Mouse (Mus musculus): Measurements from ENCODE around the gene Tapbpl.

Gene Tapbpl

DNA sequence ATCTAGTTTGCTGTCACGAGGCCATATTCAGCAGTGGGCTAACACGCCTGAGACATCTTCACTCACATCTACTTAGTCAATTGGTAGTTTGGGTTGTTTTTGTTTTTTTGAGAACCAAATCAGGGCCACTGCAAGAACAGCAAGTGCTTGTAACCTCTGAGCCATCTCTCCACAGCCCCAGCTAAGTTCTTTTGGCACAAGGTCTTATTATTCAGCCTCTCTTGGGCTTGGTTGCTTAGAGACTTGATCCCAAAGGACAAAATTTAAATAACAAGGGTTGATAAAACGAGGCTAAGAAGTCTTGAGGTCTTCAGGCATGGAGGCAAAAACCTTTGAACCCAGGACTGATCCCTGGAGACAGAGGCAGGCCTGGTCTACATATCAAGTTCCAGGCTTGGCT lies 35.4 kb downstream of the Tapbpl start:
- no peak for DNase-seq

DNA sequence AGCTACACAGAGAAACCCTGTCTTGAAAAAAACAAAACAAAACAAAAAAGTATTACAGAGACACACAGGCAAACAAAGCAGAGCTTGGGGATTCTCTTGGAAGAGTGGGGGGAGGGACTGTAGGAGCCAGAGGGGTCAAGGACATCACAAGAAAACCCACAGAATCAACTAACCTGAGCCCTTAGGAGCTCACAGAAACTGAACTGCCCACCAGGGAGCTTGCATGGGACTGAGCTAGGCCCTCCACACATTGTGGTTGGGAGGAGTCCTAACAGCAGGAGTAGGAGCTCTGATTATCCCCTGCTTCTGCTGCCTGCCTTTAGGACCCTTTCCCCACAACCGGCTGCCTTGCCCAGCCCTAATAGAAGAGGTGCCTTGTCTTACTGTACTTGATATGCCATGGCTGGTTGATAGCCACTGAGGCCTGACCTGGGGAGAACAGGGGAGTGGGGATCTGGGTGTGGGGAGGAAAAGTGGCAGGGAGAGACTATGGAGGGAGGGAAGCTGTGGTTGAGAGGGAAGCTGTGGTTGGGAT lies 36.1 kb downstream of the Tapbpl start:
- no peak for DNase-seq

DNA sequence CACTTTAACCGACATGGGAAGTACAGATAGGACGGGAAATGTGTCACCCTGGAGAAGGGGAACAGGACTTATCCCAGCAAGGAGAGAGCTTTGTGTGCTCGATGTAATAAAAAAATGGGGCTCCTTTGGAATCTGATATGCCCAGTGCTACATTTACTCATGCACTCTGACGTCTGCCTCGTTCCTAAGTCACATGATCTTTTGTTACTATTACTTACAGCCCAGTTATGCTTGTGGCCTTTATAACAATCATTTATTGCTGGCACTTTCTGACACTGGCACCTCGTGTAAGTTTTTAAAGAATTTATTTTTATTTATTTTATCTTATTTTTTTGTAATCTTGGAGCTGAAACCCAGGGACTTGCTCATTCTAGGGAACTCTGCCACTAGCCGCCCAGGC lies 38.3 kb downstream of the Tapbpl start:
- DNase-seq: no peak

- DNase-seq: no peak
These were observed 38.8 kb downstream of the Tapbpl start for GRCm38 (mm10) chr6:125192841-125193240.

- peak; percentile 94 for DNase-seq
These were observed 39.5 kb downstream of the Tapbpl start for GRCm38 (mm10) chr6:125192016-125192714.

- DNase-seq: peak; percentile 97 to 98
These were observed 40.2 kb downstream of the Tapbpl start, which contains the start of the genes Ncapd2 and Mrpl51 for GRCm38 (mm10) chr6:125191332-125192015. Ncapd2 (minus strand) TSS chr6:125191701. Mrpl51 (plus strand) TSS chr6:125191801.

GRCm38 (mm10) chr6:125190816-125191215 lies 40.8 kb downstream of the Tapbpl start:
- no peak for DNase-seq

DNA sequence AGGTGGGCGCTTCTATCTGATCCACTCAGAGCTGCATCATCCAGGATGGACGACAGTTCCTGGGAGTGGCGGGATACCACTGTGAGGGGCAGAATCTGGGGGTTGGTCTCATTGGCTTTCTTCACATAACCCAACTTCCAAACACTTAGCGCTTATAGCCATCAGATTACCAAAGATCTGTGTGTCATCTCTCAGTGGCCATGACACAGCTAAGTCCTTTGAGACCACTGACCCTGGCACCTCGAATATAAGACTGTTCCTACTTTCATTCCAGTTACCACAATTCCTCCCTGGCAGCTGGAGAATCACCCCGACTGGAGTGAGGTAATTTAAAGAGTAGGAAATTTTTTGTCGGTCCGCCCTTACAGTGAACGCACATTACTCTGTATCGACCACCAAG lies 45.5 kb downstream of the Tapbpl start:
- DNase-seq: no peak

DNA sequence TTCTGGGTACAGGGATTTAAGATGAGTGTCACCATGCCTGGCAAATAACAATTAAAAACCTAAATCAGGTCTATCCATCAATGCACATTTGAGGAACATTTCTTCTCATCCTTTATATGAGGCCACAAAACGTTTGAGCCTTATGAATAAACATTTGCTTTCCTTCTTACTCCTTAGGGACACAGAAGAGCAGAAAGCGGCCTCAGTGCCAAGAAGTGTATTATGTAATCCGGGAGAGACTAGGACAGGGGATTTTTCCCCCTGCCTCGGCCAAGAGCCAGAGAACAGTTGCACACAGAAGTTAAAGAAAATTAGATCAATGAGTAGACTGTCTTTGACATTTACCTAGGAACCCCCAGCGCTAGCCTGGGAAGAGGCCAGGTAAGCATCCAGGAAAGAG lies 49.5 kb downstream of the Tapbpl start:
- no peak for DNase-seq

- no peak for DNase-seq
These were observed 52.1 kb downstream of the Tapbpl start for GRCm38 (mm10) chr6:125179601-125180000.

- no peak for DNase-seq
These were observed 56.2 kb downstream of the Tapbpl start for GRCm38 (mm10) chr6:125175469-125175868.
